Mouse (Mus musculus): ENCODE results near the gene Mrpl52.
A peak's percentile ranks its signal among the peaks of the same experiment; 100 is the strongest.

The Mrpl52 gene

GRCm38 (mm10) chr14:54432837-54433830 lies 6.4 kb downstream of the Mrpl52 start:
- DNase-seq (ENCODE audit: low spot score) = no peak

DNA sequence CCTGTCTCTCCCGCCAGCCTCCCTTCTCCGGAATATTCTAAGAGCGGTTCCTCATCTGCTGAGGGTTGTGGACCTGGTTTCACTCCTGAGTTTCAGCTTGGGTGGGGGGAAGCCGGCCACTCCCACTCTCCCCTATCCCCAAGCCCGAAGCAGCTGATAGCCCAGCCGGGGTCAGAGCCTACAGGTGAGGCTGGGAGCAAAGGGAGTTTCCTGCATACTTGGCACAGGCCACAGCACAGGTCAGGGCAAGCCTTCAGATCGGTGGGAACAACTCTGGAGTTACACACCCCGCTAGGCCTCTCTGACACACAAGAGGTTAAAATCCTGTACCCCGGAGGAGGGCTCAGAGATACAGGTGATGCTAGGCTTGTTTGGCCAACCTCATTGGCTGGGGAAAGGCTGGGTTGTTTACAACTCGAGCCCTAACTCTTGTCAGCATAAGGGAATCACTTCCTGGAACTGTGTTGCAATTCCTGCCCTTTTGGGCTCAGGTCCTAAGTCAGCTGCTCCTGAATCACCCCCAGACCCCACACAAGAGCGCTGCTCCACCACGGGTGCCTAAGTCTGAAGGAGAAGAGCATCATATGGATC lies 7.3 kb downstream of the Mrpl52 start:
- no peak for DNase-seq (ENCODE audit: low spot score)

- no peak for DNase-seq (ENCODE audit: low spot score)
Measured at GRCm38 (mm10) chr14:54435194-54435918, 8.6 kb downstream of the Mrpl52 start.

DNA sequence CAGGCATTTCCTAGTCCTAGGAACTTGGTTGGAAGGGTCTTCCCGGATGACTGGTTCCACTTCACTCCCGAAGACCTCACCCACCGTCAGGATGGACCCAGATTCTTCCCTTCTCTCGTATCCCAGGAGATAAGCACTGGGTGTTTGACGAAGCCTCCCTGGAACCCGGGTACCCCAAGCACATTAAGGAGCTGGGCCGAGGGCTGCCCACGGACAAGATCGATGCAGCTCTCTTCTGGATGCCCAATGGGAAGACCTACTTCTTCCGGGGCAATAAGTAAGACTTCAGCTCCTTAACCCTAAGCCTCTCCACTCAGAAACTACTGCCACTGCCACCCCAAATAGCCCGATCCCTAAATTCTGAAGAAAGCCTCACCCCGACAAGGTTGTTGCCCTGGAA lies 12.4 kb downstream of the Mrpl52 start:
- no peak for DNase-seq (ENCODE audit: low spot score)

DNA sequence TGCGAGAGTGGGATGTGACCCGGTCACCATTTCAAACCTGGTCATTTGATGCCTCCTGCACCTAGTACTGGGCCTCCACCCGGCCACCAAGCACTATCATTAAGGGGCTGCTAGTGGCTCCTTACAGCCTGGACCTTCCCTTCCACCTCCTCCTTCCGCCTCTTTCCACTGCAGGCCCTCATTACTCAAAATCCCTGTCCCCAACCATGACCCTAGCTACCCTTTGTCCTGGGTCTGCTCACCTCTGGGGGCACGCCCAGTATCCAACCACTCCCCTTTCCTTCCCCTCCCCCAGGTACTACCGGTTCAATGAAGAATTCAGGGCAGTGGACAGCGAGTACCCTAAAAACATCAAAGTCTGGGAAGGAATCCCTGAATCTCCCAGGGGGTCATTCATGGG lies 12.9 kb downstream of the Mrpl52 start:
- no peak for DNase-seq (ENCODE audit: low spot score)

- no peak for DNase-seq (ENCODE audit: low spot score)
Measured at GRCm38 (mm10) chr14:54440538-54440937, 13.8 kb downstream of the Mrpl52 start.

- no peak for DNase-seq (ENCODE audit: low spot score)
Measured at GRCm38 (mm10) chr14:54441365-54441764, 14.7 kb downstream of the Mrpl52 start.

- no peak for DNase-seq (ENCODE audit: low spot score)
Measured at GRCm38 (mm10) chr14:54442548-54442947, 15.8 kb downstream of the Mrpl52 start.

DNA sequence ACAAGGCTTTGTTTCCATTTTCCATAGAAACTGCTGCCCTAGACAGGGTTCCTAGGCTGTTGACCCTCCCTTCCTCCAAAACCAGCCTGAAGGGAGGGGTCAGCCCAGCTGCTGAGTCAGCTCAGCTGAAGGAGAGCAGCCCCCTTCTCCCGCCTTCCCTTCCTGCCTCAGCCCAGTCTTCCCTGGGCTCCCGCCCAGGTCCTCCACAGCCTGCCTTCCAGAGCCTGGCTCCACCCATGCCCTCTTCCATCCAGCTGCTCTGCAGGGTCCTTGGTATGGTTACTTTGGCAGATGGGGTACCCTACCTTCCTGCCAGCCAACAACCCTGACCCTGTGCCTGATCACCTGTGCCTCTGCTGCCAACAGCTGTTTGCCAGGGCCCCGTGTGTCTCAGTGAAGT lies 16.5 kb downstream of the Mrpl52 start:
- DNase-seq (ENCODE audit: low spot score) = no peak

GRCm38 (mm10) chr14:54443712-54444618 lies 17.3 kb downstream of the Mrpl52 start:
- DNase-seq (ENCODE audit: low spot score) = peak; percentile 55

GRCm38 (mm10) chr14:54445476-54445875 lies 18.8 kb downstream of the Mrpl52 start:
- DNase-seq (ENCODE audit: low spot score) = no peak

DNA sequence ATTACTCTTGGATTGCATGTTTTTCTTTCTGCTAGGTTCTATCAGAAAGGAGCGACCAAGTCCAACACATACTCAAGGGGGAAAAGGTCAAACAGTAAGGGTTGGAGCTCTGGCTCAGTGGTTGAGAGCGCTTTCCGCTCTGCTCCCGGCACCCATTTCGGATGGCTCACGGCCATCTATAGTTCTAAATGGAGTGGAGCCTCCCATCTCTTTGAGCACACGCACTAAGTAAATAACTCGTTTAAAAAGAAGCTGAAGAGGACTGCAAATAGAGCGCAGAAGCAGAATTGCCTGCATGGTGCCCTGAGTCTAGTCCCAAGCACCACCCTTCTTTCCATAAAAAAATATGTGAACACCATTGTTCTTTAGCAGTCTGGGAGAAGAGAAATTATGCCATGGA lies 26.9 kb downstream of the Mrpl52 start:
- no peak for DNase-seq (ENCODE audit: low spot score)

- no peak for DNase-seq (ENCODE audit: low spot score)
Measured at GRCm38 (mm10) chr14:54454669-54455528, 28.2 kb downstream of the Mrpl52 start.

- no peak for DNase-seq (ENCODE audit: low spot score)
Measured at GRCm38 (mm10) chr14:54457907-54458569, 31.3 kb downstream of the Mrpl52 start.

DNA sequence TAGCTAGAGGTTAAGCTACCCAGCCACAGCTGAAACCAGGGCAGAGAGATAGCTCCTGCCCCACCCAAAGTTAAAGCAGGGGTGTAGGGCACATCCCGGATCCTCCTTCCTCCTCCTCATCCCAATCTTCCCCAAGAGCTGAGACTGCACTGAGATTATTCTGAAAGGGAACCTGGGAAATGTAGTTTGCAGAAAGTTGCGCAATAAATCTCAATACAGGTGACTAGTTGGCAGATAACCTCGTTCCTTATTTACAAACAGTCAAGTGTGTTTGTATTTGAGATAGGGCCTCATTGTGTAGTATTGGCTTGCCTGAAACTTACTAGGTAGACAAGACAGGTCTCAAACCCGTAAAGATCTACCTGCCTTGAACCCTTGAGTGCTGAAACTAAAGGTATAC lies 35.4 kb downstream of the Mrpl52 start:
- no peak for DNase-seq (ENCODE audit: low spot score)

DNA sequence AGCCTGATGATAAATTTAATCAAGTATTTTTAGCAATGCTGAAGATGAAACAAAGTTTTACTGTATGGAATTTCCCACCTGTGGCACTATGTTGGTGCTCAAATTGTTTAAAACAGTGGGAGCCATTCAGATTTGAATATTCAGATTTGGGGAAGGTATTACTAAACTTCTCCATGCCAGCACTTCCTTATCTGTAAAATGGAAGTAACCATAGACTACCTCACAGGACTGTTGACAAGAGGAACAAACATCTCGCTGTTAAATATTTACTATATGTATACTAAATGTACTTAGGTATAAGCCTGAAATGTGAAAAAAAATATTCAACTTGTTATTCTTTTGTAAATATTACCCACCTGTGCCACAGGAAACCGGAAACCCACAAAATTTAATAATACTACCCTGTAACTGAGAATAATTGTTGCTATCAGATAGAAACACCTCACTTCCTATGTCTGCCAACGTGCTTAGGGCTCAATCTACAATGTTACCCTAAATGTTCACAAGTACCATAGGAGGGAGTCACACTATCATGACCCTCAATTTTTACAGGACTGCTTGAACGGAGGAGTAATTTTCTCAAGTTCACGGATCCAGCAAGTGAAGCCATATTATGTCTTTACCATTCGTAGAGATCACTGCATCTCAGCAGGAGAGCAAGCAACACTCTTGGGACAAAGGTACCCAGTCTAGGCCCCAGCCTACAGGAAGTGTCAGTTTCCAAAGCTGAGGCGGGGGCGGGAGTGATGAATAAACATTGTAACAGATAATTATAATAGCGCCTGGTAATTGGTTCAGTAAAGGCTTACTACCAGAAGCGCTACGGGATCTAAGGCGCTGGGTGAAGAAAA lies 36.6 kb downstream of the Mrpl52 start:
- DNase-seq (ENCODE audit: low spot score) = no peak

DNA sequence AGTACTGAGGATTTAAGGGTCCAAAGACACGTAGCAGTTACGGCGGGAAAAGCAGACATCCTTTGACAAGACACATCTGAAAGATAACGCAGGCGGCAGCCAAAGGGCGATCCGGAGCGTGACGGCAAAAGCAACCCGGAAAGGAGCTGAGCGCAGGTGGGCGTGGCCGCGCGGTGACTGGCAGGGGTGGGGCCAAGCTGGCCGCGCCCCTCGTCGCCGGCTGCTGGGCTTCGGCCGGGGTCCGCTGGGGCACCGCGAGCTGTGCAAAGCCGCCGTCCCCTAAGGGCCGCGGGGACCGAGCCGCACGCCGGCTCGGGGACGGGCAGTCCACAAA lies 37.2 kb downstream of the Mrpl52 start, which contains the start of gene Lrp10:
Lrp10 (plus strand) TSS at position 179 of the 334 bp plus-strand sequence.
- peak; percentile 74 for DNase-seq (ENCODE audit: low spot score)

- DNase-seq (ENCODE audit: low spot score) = peak; percentile 59
Measured at GRCm38 (mm10) chr14:54464293-54465005, 37.7 kb downstream of the Mrpl52 start.

Data from ovary, postnatal 14 days (tissue).